Mouse (Mus musculus) lung, postnatal 0 days (tissue): ENCODE data around the gene Kpna1. TPM values are rescaled to one million over a fixed set of nuclear protein-coding genes. Genes with fewer than 3 reads are reported as not detected.
"Not testable (repeated sequence)": the region's sequence is repeated elsewhere in the genome, so short reads cannot be mapped to it uniquely, and the experiment has no call there.

ENCODE experiments used
- ATAC-seq: fragments of 200-750 bp; cut with Nextera tagmentation; 2 replicates; pipeline ENCODE4 v1.8.0; 2017; ENCODE audit warnings: moderate library complexity
- DNase-seq: peaks from one replicate; pipeline ENCODE4 v3.0.0-alpha.2; 2016; ENCODE audit warnings: low spot score
- H3K27ac ChIP-seq: fragments of 300-500 bp; sonication (generic); 2 replicates; pipeline ENCODE4 v1.5.1; 2014; ENCODE audit warnings: antibody characterized with exemption, mild to moderate bottlenecking, low read length, mixed read lengths
- H3K27me3 ChIP-seq: fragments of 300-500 bp; sonication (generic); replicated peaks from 2 replicates; pipeline ENCODE4 v1.6.1; 2014; ENCODE audit warnings: low read length, mixed read lengths; ENCODE audit not compliant: insufficient read depth
- H3K36me3 ChIP-seq: fragments of 300-500 bp; sonication (generic); 2 replicates; pipeline ENCODE4 v1.6.1; 2014; ENCODE audit warnings: low read length, mixed read lengths; ENCODE audit not compliant: insufficient read depth
- H3K4me1 ChIP-seq: fragments of 300-500 bp; sonication (generic); 2 replicates; pipeline ENCODE4 v1.6.1; 2014; ENCODE audit warnings: antibody characterized with exemption, low read depth, low read length, mixed read lengths; ENCODE audit not compliant: insufficient read depth
- H3K4me2 ChIP-seq: fragments of 300-500 bp; sonication (generic); replicated peaks from 2 replicates; pipeline ENCODE4 v1.6.1; 2014; ENCODE audit warnings: low read depth, mild to moderate bottlenecking, low read length, moderate library complexity, mixed read lengths
- H3K4me3 ChIP-seq: fragments of 300-500 bp; sonication (generic); 2 replicates; pipeline ENCODE4 v1.5.1; 2014; ENCODE audit warnings: low read depth, low read length
- H3K9ac ChIP-seq: fragments of 300-500 bp; sonication (generic); replicated peaks from 2 replicates; pipeline ENCODE4 v1.6.1; 2014; ENCODE audit warnings: low read depth, mild to moderate bottlenecking
- H3K9me3 ChIP-seq: fragments of 300-500 bp; sonication (generic); 2 replicates; pipeline ENCODE4 v1.6.1; 2016; ENCODE audit warnings: low read length, mixed read lengths
- CTCF ChIP-seq: IDR thresholded peaks from 2 replicates; pipeline ENCODE4 v1.5.1; 2016; ENCODE audit warnings: antibody characterized with exemption, mild to moderate bottlenecking
- EP300 ChIP-seq: IDR thresholded peaks from 2 replicates; pipeline ENCODE4 v1.6.1; 2016; ENCODE audit warnings: antibody characterized with exemption, mild to moderate bottlenecking, control low read depth
- WGBS: fragments of 180-500 bp; shearing (Covaris S2); extraction: QIAGEN DNeasy Blood & Tissue Kit; methylation state at CpG from one replicate; pipeline ENCODE4 v1.1.7; 2014; 5-methylcytosine and 5-hydroxymethylcytosine counted together
- polyA plus RNA-seq: library from polyadenylated mRNA; unstranded; fragments of >200 nt; fragmentation: Nextera tagmentation; extraction: Ambion mirVana; gene quantifications from 2 replicates; pipeline ENCODE4 v1.2.1, GENCODE M21; 2015

Gene Kpna1
- polyA plus RNA-seq, 1 experiment from 2014 or later = 16.7 TPM

DNA sequence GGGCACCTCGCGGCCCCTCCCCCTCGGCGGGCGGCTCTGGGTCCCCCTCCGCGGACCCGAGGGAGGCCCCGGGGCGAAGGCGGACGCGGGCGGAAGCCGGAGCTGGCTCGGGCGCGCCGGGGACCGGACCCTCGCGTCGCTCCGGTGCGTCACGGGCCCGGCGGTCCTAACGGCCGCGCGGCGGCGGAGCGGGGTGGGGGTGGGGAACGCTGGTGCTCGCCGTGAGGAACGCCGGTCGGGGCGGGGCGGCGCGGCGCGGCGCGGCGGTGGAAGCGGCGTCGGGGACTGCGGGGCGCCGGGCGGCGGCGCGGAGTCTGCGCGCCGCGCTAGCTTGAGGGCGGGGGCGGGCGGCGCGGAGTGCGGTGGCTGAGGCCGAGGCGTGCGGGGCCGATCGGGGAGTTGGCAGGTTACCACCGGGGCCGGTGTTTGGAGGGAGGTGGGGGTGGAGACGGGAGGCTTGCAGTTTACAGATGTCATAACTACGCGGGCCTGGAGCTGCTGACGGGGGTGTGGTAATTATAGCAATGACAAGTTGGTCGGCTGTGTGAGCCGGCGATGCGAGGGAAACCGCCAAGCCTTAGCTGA is 5.1 kb downstream of the Kpna1 start:
- Histone ChIP-seq H3K4me2 (peak overlapping the region; percentile 72), H3K9ac (peak overlapping the region; percentile 83), H3K27ac (peak overlapping the region; percentile 98), H3K4me3 (peak overlapping the region; percentile 92), H3K36me3 (no peaks in the 10 kb centered on the region), H3K4me1 (peaks cover 4% of the 10 kb centered on the region; the same call in 1 of the 2 replicates), H3K9me3 (no peaks in the 10 kb centered on the region), H3K27me3 (no peaks in the 10 kb centered on the region)
- peak; percentile 70 for ATAC-seq
- TF ChIP-seq CTCF = no peak
- TF ChIP-seq EP300 = no peak
- DNase-seq = peak; percentile 89
- WGBS = 0% methylated on average over 32 of the region's 86 CpGs

DNA sequence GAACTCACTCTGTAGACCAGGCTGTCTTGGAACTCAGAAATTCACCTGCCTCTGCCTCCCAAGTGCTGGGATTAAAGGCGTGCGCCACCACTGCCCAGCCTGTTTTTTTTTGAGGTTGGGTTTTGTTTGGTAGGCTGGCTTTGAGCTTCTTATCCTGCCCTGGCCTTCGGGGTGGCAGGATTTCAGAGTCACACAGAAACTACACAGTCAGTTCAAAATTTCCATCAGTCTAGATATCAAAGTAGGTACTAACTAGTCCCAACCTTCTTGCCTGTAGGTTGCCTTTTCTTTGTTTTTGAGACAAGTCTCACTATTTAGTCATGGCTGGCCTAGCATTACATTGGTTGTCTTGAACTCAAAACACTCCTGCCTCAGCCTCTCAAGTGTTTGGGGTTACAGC is 5.9 kb downstream of the Kpna1 start:
- Histone ChIP-seq H3K9ac (no peak overlapping the region), H3K27me3 (no peaks in the 10 kb centered on the region), H3K9me3 (no peaks in the 10 kb centered on the region), H3K27ac (no peak overlapping the region), H3K4me3 (no peak overlapping the region), H3K4me1 (peaks cover 4% of the 10 kb centered on the region; the same call in 1 of the 2 replicates), H3K4me2 (peak overlapping the region; percentile 72), H3K36me3 (no peaks in the 10 kb centered on the region)
- DNase-seq = no peak
- TF ChIP-seq EP300 = no peak
- TF ChIP-seq CTCF = no peak
- ATAC-seq = no peak
- WGBS = 37% methylated on average over 3 of the region's 3 CpGs

DNA sequence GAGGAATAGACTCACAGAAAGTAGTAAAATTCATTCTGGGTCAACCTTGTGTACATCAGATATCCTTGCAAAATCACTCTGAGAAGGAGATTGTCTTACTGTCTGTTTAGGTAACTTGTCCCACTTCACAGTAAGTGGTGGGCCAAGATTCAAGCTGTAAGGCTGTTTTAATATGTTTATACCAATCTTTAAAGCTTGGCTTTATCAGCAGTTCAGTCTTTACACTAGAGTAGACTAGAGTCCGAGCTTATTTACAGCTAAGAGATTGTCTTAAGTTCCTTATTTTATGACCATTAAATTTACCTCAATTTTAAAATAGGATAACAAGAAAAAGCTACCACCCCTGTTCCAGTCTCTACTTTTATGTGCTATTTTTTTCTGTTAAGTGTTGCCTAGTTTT is 9.4 kb downstream of the Kpna1 start:
- H3K27me3 ChIP-seq = no peaks in the 10 kb centered on the region
- H3K9me3 ChIP-seq = no peaks in the 10 kb centered on the region
- TF ChIP-seq CTCF (no peak), EP300 (no peak)
- 57% methylated on average over 1 of the region's 1 CpGs for WGBS
- ATAC-seq = no peak
- H3K36me3 ChIP-seq = no peaks in the 10 kb centered on the region
- no peak overlapping the region for H3K27ac ChIP-seq
- DNase-seq = no peak
- H3K4me1 ChIP-seq = no peaks in the 10 kb centered on the region
- H3K4me3 ChIP-seq = no peak overlapping the region
- H3K9ac ChIP-seq = no peak overlapping the region
- no peak overlapping the region for H3K4me2 ChIP-seq

DNA sequence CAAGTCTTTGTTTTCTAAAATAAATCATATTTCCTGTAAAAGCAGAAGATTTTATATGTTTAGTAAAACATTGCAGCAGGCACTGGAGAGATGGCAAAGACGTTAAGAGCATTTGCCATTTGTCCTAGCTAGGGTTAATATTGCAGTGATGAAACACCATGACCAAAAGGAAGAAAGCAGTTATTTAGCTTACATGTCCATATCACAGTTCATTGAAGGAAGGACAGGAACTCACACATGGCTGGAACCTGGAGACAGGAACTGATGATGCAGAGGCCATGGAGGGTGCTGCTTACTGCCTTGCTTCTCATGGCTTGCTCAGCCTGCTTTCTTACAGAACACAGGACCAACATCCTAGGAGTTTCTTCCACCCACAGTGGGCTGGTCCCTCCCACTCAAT is 13.8 kb downstream of the Kpna1 start:
- H3K4me1 ChIP-seq = no peaks in the 10 kb centered on the region
- DNase-seq (no peak), ATAC-seq (no peak)
- no peaks in the 10 kb centered on the region for H3K27me3 ChIP-seq
- no peaks in the 10 kb centered on the region for H3K36me3 ChIP-seq
- no peak overlapping the region for H3K9ac ChIP-seq
- no peaks in the 10 kb centered on the region for H3K9me3 ChIP-seq
- WGBS = 31% methylated on average over 1 of the region's 1 CpGs
- TF ChIP-seq CTCF = no peak
- TF ChIP-seq EP300 = no peak
- H3K4me3 ChIP-seq = no peak overlapping the region
- H3K4me2 ChIP-seq = no peak overlapping the region
- H3K27ac ChIP-seq = no peak overlapping the region

DNA sequence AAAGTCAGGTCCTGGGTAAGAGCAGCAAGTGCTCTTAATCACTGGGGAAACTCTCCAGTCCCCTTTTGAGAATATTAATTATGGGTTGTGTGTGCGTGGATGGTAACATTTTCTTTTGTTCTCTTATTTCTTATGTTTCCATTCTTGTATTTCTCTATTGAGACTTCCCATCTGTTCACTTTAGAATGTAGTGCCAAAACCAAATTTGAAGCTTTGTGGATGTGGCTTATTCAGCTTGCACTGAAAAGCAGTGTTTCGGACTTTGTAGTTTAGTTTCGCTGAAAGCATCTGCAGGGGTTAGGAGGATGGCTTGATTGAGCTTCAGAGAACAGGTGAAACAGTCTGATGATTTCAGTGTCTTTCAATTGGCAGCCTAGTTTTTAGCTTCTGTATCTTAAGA is 14.8 kb downstream of the Kpna1 start:
- Histone ChIP-seq H3K4me3 (no peak overlapping the region), H3K4me2 (no peak overlapping the region), H3K27me3 (no peaks in the 10 kb centered on the region), H3K4me1 (no peaks in the 10 kb centered on the region), H3K9ac (no peak overlapping the region), H3K36me3 (no peaks in the 10 kb centered on the region), H3K27ac (no peak overlapping the region), H3K9me3 (no peaks in the 10 kb centered on the region)
- TF ChIP-seq CTCF = no peak
- no peak for TF ChIP-seq EP300
- ATAC-seq (no peak), DNase-seq (no peak)
- 87% methylated on average over 3 of the region's 3 CpGs for WGBS

DNA sequence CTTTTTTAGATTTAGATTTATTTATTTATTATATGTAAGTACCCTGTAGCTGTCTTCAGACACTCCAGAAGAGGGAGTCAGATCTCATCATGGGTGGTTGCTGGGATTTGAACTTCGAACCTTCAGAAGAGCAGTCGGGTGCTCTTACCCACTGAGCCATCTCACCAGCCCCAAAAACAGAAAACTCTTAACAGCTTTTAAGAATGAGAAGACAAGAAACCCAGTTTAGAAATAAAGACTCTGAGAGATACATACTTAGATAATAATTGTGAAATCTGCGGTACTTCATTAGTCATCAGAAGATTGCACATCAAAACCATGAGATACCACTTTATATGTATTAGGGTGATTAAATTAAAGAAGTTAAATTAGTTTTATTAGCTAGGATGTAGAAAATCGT is 20.3 kb downstream of the Kpna1 start:
- H3K27me3 ChIP-seq, H3K4me1 ChIP-seq, H3K4me3 ChIP-seq, H3K9me3 ChIP-seq, DNase-seq, H3K9ac ChIP-seq, H3K27ac ChIP-seq, H3K36me3 ChIP-seq, ATAC-seq, H3K4me2 ChIP-seq: not testable (repeated sequence)
- WGBS = 91% methylated on average over 4 of the region's 4 CpGs

DNA sequence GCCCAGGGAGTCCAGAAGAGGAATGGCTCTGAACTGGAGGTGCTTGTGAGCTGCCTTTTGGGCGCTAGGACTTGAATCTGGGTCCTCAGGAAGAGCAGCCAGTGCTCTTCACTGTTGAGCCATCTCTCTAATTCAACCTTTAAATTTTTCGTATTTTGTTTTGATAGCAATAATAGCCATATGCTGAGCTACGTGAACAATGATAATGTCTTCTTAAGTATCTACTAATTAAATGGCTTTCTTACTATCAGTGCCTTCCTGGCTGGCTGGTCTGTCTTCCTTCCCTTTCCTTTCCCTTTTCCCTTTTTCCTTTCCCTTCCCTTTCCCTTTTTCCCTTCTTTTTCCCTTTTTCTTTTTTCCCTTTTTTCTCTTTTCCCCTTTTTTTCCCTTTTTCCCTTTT is 29.8 kb downstream of the Kpna1 start:
- Histone ChIP-seq H3K4me3 (no peak overlapping the region), H3K9me3 (no peaks in the 10 kb centered on the region), H3K9ac (no peak overlapping the region), H3K4me1 (no peaks in the 10 kb centered on the region), H3K27me3 (no peaks in the 10 kb centered on the region), H3K36me3 (no peaks in the 10 kb centered on the region; the same call in 1 of the 2 replicates), H3K4me2 (no peak overlapping the region), H3K27ac (no peak overlapping the region)
- DNase-seq (no peak), ATAC-seq (no peak)
- TF ChIP-seq EP300 (no peak), CTCF (no peak)
- WGBS = 84% methylated on average over 3 of the region's 3 CpGs
